Mouse (Mus musculus) C2C12 (cell line): ENCODE measurements around the gene Rarres1.

Experiments
- CEBPB ChIP-seq: IDR thresholded peaks from one replicate; pipeline ENCODE4 v1.6.1; 2011; ENCODE audit warnings: low read depth, mild to moderate bottlenecking, control low read depth, moderate library complexity
- CTCF ChIP-seq: IDR thresholded peaks from one replicate; pipeline ENCODE4 v1.5.1; 2011; ENCODE audit not compliant: control insufficient read depth, insufficient read depth, insufficient read length
- FOSL1 ChIP-seq: IDR thresholded peaks from one replicate; pipeline ENCODE4 v1.8.0; 2011; ENCODE audit warnings: mild to moderate bottlenecking, low read length; ENCODE audit not compliant: poor library complexity, insufficient read depth, severe bottlenecking
- MAX ChIP-seq: IDR thresholded peaks from one replicate; pipeline ENCODE4 v1.6.1; 2011; ENCODE audit warnings: mild to moderate bottlenecking, control low read depth
- MYOD1 ChIP-seq: IDR thresholded peaks from one replicate; pipeline ENCODE4 v1.6.1; 2011; ENCODE audit warnings: low read depth; ENCODE audit not compliant: control insufficient read depth, insufficient read length
- MYOG ChIP-seq: IDR thresholded peaks from one replicate; pipeline ENCODE4 v1.6.1; 2011; ENCODE audit not compliant: control insufficient read depth, insufficient read length; ENCODE audit errors: extremely low read depth
- USF1 ChIP-seq: IDR thresholded peaks from one replicate; pipeline ENCODE4 v1.6.1; 2011; ENCODE audit warnings: low read depth, mild to moderate bottlenecking, control low read depth, moderate library complexity

- TF ChIP-seq CTCF, result no peak
- no peak for TF ChIP-seq MYOG
- no peak for TF ChIP-seq MAX
- no peak for TF ChIP-seq USF1
- no peak for TF ChIP-seq FOSL1
- TF ChIP-seq CEBPB, result no peak
- no peak for TF ChIP-seq MYOD1
Observed at GRCm38 (mm10) chr3:67497998-67498397, 17.3 kb downstream of the Rarres1 start.
